Comparison of ENCODE assay signal across 19 mouse cellular contexts in genomic region chr15:101068671-101069070, GRCm38 (mm10). TPM values are rescaled to one million over a fixed set of nuclear protein-coding genes. Genes with fewer than 3 reads are reported as not detected.
A peak's percentile ranks its signal among the peaks of the same experiment; 100 is the strongest.
DNase-seq lines count a peak whose midpoint lies in the region; ATAC-seq and TF ChIP-seq lines count a peak whose summit lies in the region.
"Had no signal": no experiment of that assay in that cellular context is flagged by ENCODE, and none has a peak within 500 bp of the region (broad histone marks: within the 10 kb centered on the region; RNA-seq: fewer than 3 reads in every experiment).

No protein-coding gene starts in this region.

- no peaks in the 10 kb centered on the region; the same call in 1 of the 2 replicates for H3K9me3 ChIP-seq in heart, embryonic 16.5 days (replicated peaks; ENCODE audit: control insufficient read depth, low read length)
- H3K9me3 ChIP-seq in midbrain, embryonic 12.5 days, result no peaks in the 10 kb centered on the region
- no peaks in the 10 kb centered on the region for H3K9me3 ChIP-seq in midbrain, embryonic 15.5 days
- H3K9me3 ChIP-seq: heart, embryonic 13.5 days had no signal

- no peaks in the 10 kb centered on the region for H3K36me3 ChIP-seq in heart, embryonic 16.5 days (ENCODE audit: control insufficient read depth, insufficient read depth)
- no peaks in the 10 kb centered on the region for H3K36me3 ChIP-seq in midbrain, embryonic 12.5 days
- H3K36me3 ChIP-seq in midbrain, embryonic 15.5 days (replicated peaks), result no peaks in the 10 kb centered on the region
- no peaks in the 10 kb centered on the region for H3K36me3 ChIP-seq in small intestine, adult 2 months (ENCODE audit: control insufficient read depth, insufficient read depth, low read length)
- H3K36me3 ChIP-seq: heart, embryonic 13.5 days had no signal

- H3K4me3 ChIP-seq in heart, embryonic 16.5 days (ENCODE audit: low read length), result no peak overlapping the region
- H3K4me3 ChIP-seq in midbrain, embryonic 12.5 days, result no peak overlapping the region
- no peak overlapping the region for H3K4me3 ChIP-seq in midbrain, embryonic 15.5 days
- H3K4me3 ChIP-seq in small intestine, adult 2 months (ENCODE audit: low read depth, low read length), result no peak overlapping the region
- H3K4me3 ChIP-seq: heart, embryonic 13.5 days had no signal

- H3K27me3 ChIP-seq in heart, embryonic 16.5 days (ENCODE audit: control insufficient read depth, insufficient read depth, low read length), result no peaks in the 10 kb centered on the region; the same call in 1 of the 2 replicates
- peaks cover 5% of the 10 kb centered on the region; the same call in 1 of the 2 replicates for H3K27me3 ChIP-seq in midbrain, embryonic 12.5 days
- H3K27me3 ChIP-seq in midbrain, embryonic 15.5 days (replicated peaks), result no peaks in the 10 kb centered on the region
- peaks cover 2% of the 10 kb centered on the region; the same call in 1 of the 2 replicates for H3K27me3 ChIP-seq in small intestine, adult 2 months (ENCODE audit: control insufficient read depth, insufficient read depth, low read length)

- peak overlapping the region; percentile 24; the same call in 1 of the 2 replicates for H3K27ac ChIP-seq in heart, embryonic 16.5 days (ENCODE audit: low read length)
- H3K27ac ChIP-seq in midbrain, embryonic 12.5 days (replicated peaks), result peak overlapping the region; percentile 84; the same call in 1 of the 2 replicates
- H3K27ac ChIP-seq in midbrain, embryonic 15.5 days, result no peak overlapping the region
- 0 out of 2 replicates have a peak overlapping the region, but pooled peaks have one; percentile 22 for H3K27ac ChIP-seq in small intestine, adult 2 months (ENCODE audit: insufficient read depth, low read depth, low read length)
- H3K27ac ChIP-seq: heart, embryonic 13.5 days; liver, embryonic 14.5 days had no signal

- no peak for DNase-seq in heart, postnatal 14 days
- peak; percentile 77 for DNase-seq in kidney, adult 9 months
- no peak for DNase-seq in frontal cortex, postnatal 14 days (ENCODE audit: low spot score in 2 of 2)
- no peak for DNase-seq in heart, postnatal 10 days
- DNase-seq: cerebellum, postnatal 14 days; right cerebral cortex, postnatal 25 days had no signal

- intact Hi-C loops in heart, postnatal 14 days (cut with DNase I), result no loop called here
- intact Hi-C loops in heart, postnatal 10 days (cut with DNase I), result loop anchor here (5.0 kb wide), 1 partner anchor 39 kb away; no protein-coding TSS in a partner anchor

- WGBS in heart, embryonic 16.5 days, result 72% methylated on average over 4 of the region's 4 CpGs
- 48% methylated on average over 4 of the region's 4 CpGs for WGBS in midbrain, embryonic 12.5 days
- WGBS in midbrain, embryonic 15.5 days, result 50% methylated on average over 4 of the region's 4 CpGs
- WGBS in small intestine, adult 2 months, result 76% methylated on average over 4 of the region's 4 CpGs

- no peak overlapping the region for H3K9ac ChIP-seq in heart, embryonic 16.5 days (ENCODE audit: low read length)
- no peak overlapping the region for H3K9ac ChIP-seq in midbrain, embryonic 12.5 days (replicated peaks)
- H3K9ac ChIP-seq in midbrain, embryonic 15.5 days, result no peak overlapping the region
- H3K9ac ChIP-seq: heart, embryonic 13.5 days; liver, embryonic 14.5 days had no signal

- peaks cover 16% of the 10 kb centered on the region for H3K4me1 ChIP-seq in heart, embryonic 16.5 days (ENCODE audit: control insufficient read depth, insufficient read depth, low read length)
- peaks cover 74% of the 10 kb centered on the region for H3K4me1 ChIP-seq in midbrain, embryonic 12.5 days
- peaks cover 28% of the 10 kb centered on the region for H3K4me1 ChIP-seq in midbrain, embryonic 15.5 days
- peaks cover 6% of the 10 kb centered on the region for H3K4me1 ChIP-seq in small intestine, adult 2 months (ENCODE audit: control insufficient read depth, insufficient read depth, insufficient read length, low read length)

- H3K4me2 ChIP-seq in heart, embryonic 16.5 days (ENCODE audit: low read depth, low read length), result no peak overlapping the region
- no peak overlapping the region for H3K4me2 ChIP-seq in midbrain, embryonic 12.5 days (replicated peaks)
- H3K4me2 ChIP-seq in midbrain, embryonic 15.5 days, result no peak overlapping the region
- H3K4me2 ChIP-seq: heart, embryonic 13.5 days had no signal

- no peak for ATAC-seq in heart, embryonic 16.5 days (replicated peaks; ENCODE audit: extremely low read depth, insufficient read depth, low FRiP score)
- ATAC-seq in midbrain, embryonic 12.5 days (ENCODE audit: low FRiP score, low read depth), result no peak
- no peak for ATAC-seq in midbrain, embryonic 15.5 days (replicated peaks)
- ATAC-seq: activated CD4-positive, CD25-positive, alpha-beta regulatory T cell, adult 4 months had no signal

- no peak for TF ChIP-seq POLR2A in small intestine, adult 2 months (IDR thresholded peaks at IDR 0.05; ENCODE audit: low read depth, low read length)

- no peak for TF ChIP-seq CTCF in small intestine, adult 2 months (IDR thresholded peaks at IDR 0.05; ENCODE audit: extremely low read depth, insufficient read length, insufficient replicate concordance, low read depth, low read length)

RNA-seq across cellular contexts. Expression of gene Fignl2, which starts 9.7 kb away (rescaled TPM):
- 0.10 and 0.12 TPM in 2 replicates for polyA plus RNA-seq in heart, embryonic 16.5 days (2015; fragmentation: Nextera tagmentation; extraction: Ambion mirVana)
- total RNA-seq in heart, postnatal 14 days (2021), result 1 to 10 TPM; 2.3 to 2.8 TPM
- polyA plus RNA-seq in midbrain, embryonic 12.5 days (2016; fragmentation: Nextera tagmentation; extraction: Ambion mirVana), result 0.34 and 0.37 TPM in 2 replicates
- 0.09 TPM in 1 of 2 replicates, not detected in the other for polyA plus RNA-seq in midbrain, embryonic 15.5 days (2015; fragmentation: Nextera tagmentation; extraction: Ambion mirVana)
- polyA plus RNA-seq in small intestine, adult 2 months (2012; rRNA removed), result 2.9 and 7.8 TPM in 2 replicates
- 1 to 10 TPM; 3.5 to 3.9 TPM for total RNA-seq in heart, postnatal 10 days (2021)
- total RNA-seq: megakaryocyte-erythroid progenitor cell, adult 5-6 weeks; MEL had no signal
- polyA plus RNA-seq: activated CD4-positive, CD25-positive, alpha-beta regulatory T cell, adult 4 months had no signal

RNA-seq across cellular contexts. Expression of gene Gm47841, which starts 21.5 kb away (rescaled TPM):
- not detected in 2 replicates for polyA plus RNA-seq in heart, embryonic 16.5 days (2015; fragmentation: Nextera tagmentation; extraction: Ambion mirVana)
- total RNA-seq in heart, postnatal 14 days (2021), result not detected
- polyA plus RNA-seq in midbrain, embryonic 12.5 days (2016; fragmentation: Nextera tagmentation; extraction: Ambion mirVana), result not detected in 2 replicates
- polyA plus RNA-seq in midbrain, embryonic 15.5 days (2015; fragmentation: Nextera tagmentation; extraction: Ambion mirVana), result not detected in 2 replicates
- 0.18 TPM in 1 of 2 replicates, not detected in the other for polyA plus RNA-seq in small intestine, adult 2 months (2012; rRNA removed)
- total RNA-seq in heart, postnatal 10 days (2021), result under 1 TPM; 0.25 to 0.41 TPM
- total RNA-seq: layer of hippocampus, adult 18-20 months; megakaryocyte-erythroid progenitor cell, adult 5-6 weeks; MEL had no signal
- polyA plus RNA-seq: activated CD4-positive, CD25-positive, alpha-beta regulatory T cell, adult 4 months; C2C12; embryonic facial prominence, embryonic 14.5 days; heart, embryonic 13.5 days; liver, embryonic 14.5 days; stomach, embryonic 14.5 days had no signal

RNA-seq across cellular contexts. Expression of gene Ankrd33, which starts 46.9 kb away (rescaled TPM):
- not detected in 2 replicates for polyA plus RNA-seq in heart, embryonic 16.5 days (2015; fragmentation: Nextera tagmentation; extraction: Ambion mirVana)
- not detected for total RNA-seq in heart, postnatal 14 days (2021)
- not detected in 2 replicates for polyA plus RNA-seq in midbrain, embryonic 12.5 days (2016; fragmentation: Nextera tagmentation; extraction: Ambion mirVana)
- not detected in 2 replicates for polyA plus RNA-seq in midbrain, embryonic 15.5 days (2015; fragmentation: Nextera tagmentation; extraction: Ambion mirVana)
- polyA plus RNA-seq in small intestine, adult 2 months (2012; rRNA removed), result not detected in 2 replicates
- not detected for total RNA-seq in heart, postnatal 10 days (2021)
- total RNA-seq: layer of hippocampus, adult 18-20 months; megakaryocyte-erythroid progenitor cell, adult 5-6 weeks; MEL had no signal
- polyA plus RNA-seq: activated CD4-positive, CD25-positive, alpha-beta regulatory T cell, adult 4 months; C2C12; embryonic facial prominence, embryonic 14.5 days; heart, embryonic 13.5 days; liver, embryonic 14.5 days; stomach, embryonic 14.5 days had no signal

RNA-seq across cellular contexts. Expression of gene Acvrl1, which starts 59.7 kb away (rescaled TPM):
- 14.7 and 20.5 TPM in 2 replicates for polyA plus RNA-seq in heart, embryonic 16.5 days (2015; fragmentation: Nextera tagmentation; extraction: Ambion mirVana)
- 10 to 100 TPM; 28.5 to 31.5 TPM for total RNA-seq in heart, postnatal 14 days (2021)
- polyA plus RNA-seq in midbrain, embryonic 12.5 days (2016; fragmentation: Nextera tagmentation; extraction: Ambion mirVana), result 8.0 and 10.7 TPM in 2 replicates
- 8.6 and 8.7 TPM in 2 replicates for polyA plus RNA-seq in midbrain, embryonic 15.5 days (2015; fragmentation: Nextera tagmentation; extraction: Ambion mirVana)
- 19.6 and 35.5 TPM in 2 replicates for polyA plus RNA-seq in small intestine, adult 2 months (2012; rRNA removed)
- 10 to 100 TPM; 27.1 to 36.6 TPM for total RNA-seq in heart, postnatal 10 days (2021)
